Mouse (Mus musculus) erythroblast, embryonic 14.5 days (primary cell): ENCODE measurements around the gene Flnb. TPM values are rescaled to one million over a fixed set of nuclear protein-coding genes. Genes with fewer than 3 reads are reported as not detected.

Source experiments
- H3K27me3 ChIP-seq: 2 replicates; pipeline ENCODE4 v1.6.1; 2012; ENCODE audit warnings: inconsistent platforms; ENCODE audit not compliant: control insufficient read depth
- H3K36me3 ChIP-seq: 2 replicates; pipeline ENCODE4 v1.6.1; 2012; ENCODE audit warnings: mild to moderate bottlenecking, inconsistent platforms; ENCODE audit not compliant: control insufficient read depth
- H3K4me1 ChIP-seq: 2 replicates; pipeline ENCODE4 v1.6.1; 2012; ENCODE audit warnings: inconsistent platforms; ENCODE audit not compliant: control insufficient read depth
- H3K4me3 ChIP-seq: replicated peaks from 2 replicates; pipeline ENCODE3; 2012; ENCODE audit warnings: moderate library complexity, mild to moderate bottlenecking, inconsistent platforms
- H3K9me3 ChIP-seq: 2 replicates; pipeline ENCODE4 v1.6.1; 2012; ENCODE audit warnings: low read length, inconsistent platforms, mixed read lengths; ENCODE audit not compliant: control insufficient read depth
- GATA1 ChIP-seq: IDR thresholded peaks from 2 replicates; pipeline ENCODE4 v1.6.1; 2012; ENCODE audit warnings: low read length, inconsistent platforms, mixed read lengths
- TAL1 ChIP-seq: IDR thresholded peaks from 3 replicates; pipeline ENCODE4 v1.6.1; 2012; ENCODE audit warnings: low read length, inconsistent platforms, mixed read lengths
- polyA plus RNA-seq: library from polyadenylated mRNA; stranded (reverse); fragments of >175 nt; gene quantifications from 2 replicates; pipeline ENCODE4 v1.2.3, GENCODE M21; 2012

The Flnb gene
- polyA plus RNA-seq, 1 experiment: 0.02 TPM

GRCm38 (mm10) chr14:7896699-7897098, 78.9 kb downstream of the Flnb start:
- Histone ChIP-seq H3K4me1 (no peaks in the 10 kb centered on the region), H3K4me3 (no peak overlapping the region), H3K27me3 (no peaks in the 10 kb centered on the region), H3K36me3 (peaks cover 3% of the 10 kb centered on the region; the same call in 1 of the 2 replicates), H3K9me3 (no peaks in the 10 kb centered on the region)
- TF ChIP-seq GATA1: no peak
- no peak for TF ChIP-seq TAL1

GRCm38 (mm10) chr14:7899986-7900385, 82.2 kb downstream of the Flnb start:
- no peaks in the 10 kb centered on the region for H3K4me1 ChIP-seq
- no peaks in the 10 kb centered on the region for H3K27me3 ChIP-seq
- TF ChIP-seq TAL1 (no peak), GATA1 (no peak)
- no peaks in the 10 kb centered on the region for H3K9me3 ChIP-seq
- peaks cover 3% of the 10 kb centered on the region; the same call in 1 of the 2 replicates for H3K36me3 ChIP-seq
- no peak overlapping the region for H3K4me3 ChIP-seq

GRCm38 (mm10) chr14:7900481-7901049, 82.8 kb downstream of the Flnb start:
- no peaks in the 10 kb centered on the region for H3K4me1 ChIP-seq

GRCm38 (mm10) chr14:7901484-7902240, 83.9 kb downstream of the Flnb start:
- TF ChIP-seq GATA1 (no peak), TAL1 (no peak)
- Histone ChIP-seq H3K36me3 (no peaks in the 10 kb centered on the region; the same call in 1 of the 2 replicates), H3K27me3 (no peaks in the 10 kb centered on the region), H3K4me1 (no peaks in the 10 kb centered on the region), H3K9me3 (no peaks in the 10 kb centered on the region), H3K4me3 (no peak overlapping the region)

More at GRCm38 (mm10) chr14:7900481-7901049, 82.8 kb downstream of the Flnb start:
- TF ChIP-seq GATA1 (no peak), TAL1 (no peak)
- H3K4me3 ChIP-seq: no peak overlapping the region
- H3K9me3 ChIP-seq: no peaks in the 10 kb centered on the region
- H3K36me3 ChIP-seq: peaks cover 3% of the 10 kb centered on the region; the same call in 1 of the 2 replicates
- H3K27me3 ChIP-seq: no peaks in the 10 kb centered on the region

- H3K36me3 ChIP-seq: no peaks in the 10 kb centered on the region; the same call in 1 of the 2 replicates
- no peaks in the 10 kb centered on the region for H3K4me1 ChIP-seq
- TF ChIP-seq TAL1 (no peak), GATA1 (no peak)
- H3K4me3 ChIP-seq: no peak overlapping the region
- no peaks in the 10 kb centered on the region for H3K27me3 ChIP-seq
- no peaks in the 10 kb centered on the region for H3K9me3 ChIP-seq
Observed at GRCm38 (mm10) chr14:7907058-7907457, 89.3 kb downstream of the Flnb start.

- no peak overlapping the region for H3K4me3 ChIP-seq
- TF ChIP-seq GATA1: no peak
- no peak for TF ChIP-seq TAL1
- H3K27me3 ChIP-seq: no peaks in the 10 kb centered on the region
- H3K4me1 ChIP-seq: no peaks in the 10 kb centered on the region
- H3K36me3 ChIP-seq: no peaks in the 10 kb centered on the region; the same call in 1 of the 2 replicates
- H3K9me3 ChIP-seq: no peaks in the 10 kb centered on the region
Observed at GRCm38 (mm10) chr14:7909472-7909871, 91.7 kb downstream of the Flnb start.

GRCm38 (mm10) chr14:7913842-7914241, 96.1 kb downstream of the Flnb start:
- Histone ChIP-seq H3K36me3 (peaks cover 6% of the 10 kb centered on the region; the same call in 1 of the 2 replicates), H3K4me1 (no peaks in the 10 kb centered on the region), H3K4me3 (no peak overlapping the region), H3K27me3 (no peaks in the 10 kb centered on the region), H3K9me3 (no peaks in the 10 kb centered on the region)
- no peak for TF ChIP-seq GATA1
- no peak for TF ChIP-seq TAL1

GRCm38 (mm10) chr14:7914461-7914860, 96.7 kb downstream of the Flnb start:
- Histone ChIP-seq H3K4me1 (no peaks in the 10 kb centered on the region), H3K4me3 (no peak overlapping the region), H3K27me3 (no peaks in the 10 kb centered on the region), H3K9me3 (no peaks in the 10 kb centered on the region), H3K36me3 (peaks cover 6% of the 10 kb centered on the region; the same call in 1 of the 2 replicates)
- TF ChIP-seq GATA1 (no peak), TAL1 (no peak)
